Mouse (Mus musculus) embryonic facial prominence, embryonic 11.5 days (tissue): ENCODE results near the gene Fam19a5. TPM values are rescaled to one million over a fixed set of nuclear protein-coding genes. Genes with fewer than 3 reads are reported as not detected.

Source experiments
- ATAC-seq: fragments of 200-750 bp; cut with Nextera tagmentation; replicated peaks from 2 replicates; pipeline ENCODE4 v1.8.0; 2017; ENCODE audit warnings: low read depth; ENCODE audit not compliant: insufficient number of reproducible peaks, low FRiP score, low TSS enrichment
- DNase-seq: peaks from one replicate; pipeline ENCODE4 v3.0.0-alpha.2; 2015; ENCODE audit warnings: low spot score
- H3K27ac ChIP-seq: fragments of 300-500 bp; sonication (generic); replicated peaks from 2 replicates; pipeline ENCODE4 v1.5.1; 2014; ENCODE audit warnings: mild to moderate bottlenecking, low read depth, low read length, control low read depth
- H3K27me3 ChIP-seq: fragments of 300-500 bp; sonication (generic); 2 replicates; pipeline ENCODE4 v1.6.1; 2014; ENCODE audit warnings: mild to moderate bottlenecking, low read length, moderate library complexity, mixed read lengths; ENCODE audit not compliant: control insufficient read depth, insufficient read depth
- H3K36me3 ChIP-seq: fragments of 300-500 bp; sonication (generic); replicated peaks from 2 replicates; pipeline ENCODE4 v1.6.1; 2014; ENCODE audit warnings: low read depth, mild to moderate bottlenecking, low read length, moderate library complexity, mixed read lengths; ENCODE audit not compliant: control insufficient read depth, insufficient read depth
- H3K4me1 ChIP-seq: fragments of 300-500 bp; sonication (generic); 2 replicates; pipeline ENCODE4 v1.6.1; 2014; ENCODE audit warnings: low read length, mixed read lengths; ENCODE audit not compliant: control insufficient read depth, insufficient read depth
- H3K4me2 ChIP-seq: fragments of 300-500 bp; sonication (generic); 2 replicates; pipeline ENCODE4 v1.6.1; 2014; ENCODE audit warnings: low read depth, mild to moderate bottlenecking, control low read depth, low read length, moderate library complexity
- H3K4me3 ChIP-seq: fragments of 300-500 bp; sonication (generic); 2 replicates; pipeline ENCODE4 v1.5.1; 2014; ENCODE audit warnings: low read depth, low read length, control low read depth
- H3K9ac ChIP-seq: fragments of 300-500 bp; sonication (generic); replicated peaks from 2 replicates; pipeline ENCODE4 v1.6.1; 2014; ENCODE audit warnings: mild to moderate bottlenecking, control low read depth, low read length
- H3K9me3 ChIP-seq: fragments of 300-500 bp; sonication (generic); replicated peaks from 2 replicates; pipeline ENCODE4 v1.6.1; 2016; ENCODE audit warnings: mild to moderate bottlenecking, low read length, inconsistent platforms, mixed read lengths; ENCODE audit not compliant: control insufficient read depth
- WGBS: fragments of 180-500 bp; shearing (Covaris S2); extraction: QIAGEN DNeasy Blood & Tissue Kit; methylation state at CpG from one replicate; pipeline ENCODE4 v1.1.7; 2014; 5-methylcytosine and 5-hydroxymethylcytosine counted together
- polyA plus RNA-seq: library from polyadenylated mRNA; unstranded; fragments of >200 nt; fragmentation: Nextera tagmentation; extraction: Ambion mirVana; gene quantifications from 2 replicates; pipeline ENCODE4 v1.2.1, GENCODE M21; 2014

The Fam19a5 gene
- polyA plus RNA-seq, 1 experiment from 2014 or later: 3.6 TPM

DNA sequence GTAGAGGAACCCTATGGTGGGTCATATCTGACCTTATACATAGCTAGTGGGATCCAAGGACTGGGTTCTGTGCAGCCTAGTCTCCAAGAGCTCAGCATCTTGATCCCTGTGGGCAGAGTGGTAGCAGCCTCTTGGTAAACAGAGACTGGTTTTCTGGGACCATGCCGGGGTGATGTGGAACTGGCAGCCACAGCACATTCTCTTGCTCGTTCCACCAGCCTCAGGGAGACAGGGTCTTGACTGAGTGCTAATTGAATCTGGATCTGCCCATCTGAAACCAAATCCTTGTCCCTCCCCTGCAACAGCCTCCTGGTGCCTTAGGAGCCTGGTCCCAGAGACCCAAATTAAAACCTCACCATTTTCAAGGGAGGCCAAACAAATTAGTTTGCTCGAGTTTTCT, 138.3 kb downstream of the Fam19a5 start:
- Histone ChIP-seq H3K4me2 (no peak overlapping the region), H3K9me3 (no peaks in the 10 kb centered on the region), H3K27ac (no peak overlapping the region), H3K36me3 (no peaks in the 10 kb centered on the region), H3K27me3 (no peaks in the 10 kb centered on the region), H3K4me1 (no peaks in the 10 kb centered on the region), H3K4me3 (no peak overlapping the region), H3K9ac (no peak overlapping the region)
- 55% methylated on average over 3 of the region's 3 CpGs for WGBS
- DNase-seq: no peak
- no peak for ATAC-seq

DNA sequence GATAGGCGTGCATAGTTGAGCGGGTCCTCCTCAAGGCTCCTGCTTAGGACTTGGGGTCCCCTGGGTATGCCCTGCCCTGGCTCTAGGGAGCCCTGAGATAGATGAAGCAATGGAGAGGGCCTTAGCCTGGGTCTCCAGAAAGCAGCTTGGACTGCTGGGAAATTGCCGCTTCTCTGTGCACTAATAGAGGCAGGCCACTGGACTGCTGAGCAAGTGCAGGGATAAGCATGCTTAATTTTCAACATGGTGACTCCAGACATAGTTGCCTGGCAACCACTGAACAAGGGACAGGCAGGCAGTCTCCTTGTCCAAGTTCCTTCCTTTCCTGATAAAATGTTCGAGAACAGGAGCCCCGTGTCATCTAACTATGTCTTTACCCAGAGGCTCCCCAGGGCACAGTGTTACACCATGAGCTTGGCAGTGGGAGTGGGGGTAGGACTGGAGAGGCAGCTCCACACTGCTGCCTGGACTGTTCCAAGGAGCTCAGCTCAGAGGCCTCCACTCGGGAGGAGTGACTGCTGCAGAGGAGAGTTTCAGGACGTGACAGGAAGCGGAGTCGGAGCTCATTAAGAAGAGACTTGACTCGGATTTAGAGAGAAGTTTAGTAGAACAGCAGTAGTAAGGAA, 142.4 kb downstream of the Fam19a5 start:
- Histone ChIP-seq H3K27ac (no peak overlapping the region), H3K4me3 (no peak overlapping the region), H3K9ac (no peak overlapping the region), H3K4me1 (no peaks in the 10 kb centered on the region), H3K27me3 (no peaks in the 10 kb centered on the region), H3K4me2 (no peak overlapping the region), H3K36me3 (no peaks in the 10 kb centered on the region), H3K9me3 (no peaks in the 10 kb centered on the region)
- ATAC-seq (0 out of 2 replicates have a peak, but pooled peaks have one; percentile 56), DNase-seq (no peak)
- 62% methylated on average over 10 of the region's 10 CpGs for WGBS

DNA sequence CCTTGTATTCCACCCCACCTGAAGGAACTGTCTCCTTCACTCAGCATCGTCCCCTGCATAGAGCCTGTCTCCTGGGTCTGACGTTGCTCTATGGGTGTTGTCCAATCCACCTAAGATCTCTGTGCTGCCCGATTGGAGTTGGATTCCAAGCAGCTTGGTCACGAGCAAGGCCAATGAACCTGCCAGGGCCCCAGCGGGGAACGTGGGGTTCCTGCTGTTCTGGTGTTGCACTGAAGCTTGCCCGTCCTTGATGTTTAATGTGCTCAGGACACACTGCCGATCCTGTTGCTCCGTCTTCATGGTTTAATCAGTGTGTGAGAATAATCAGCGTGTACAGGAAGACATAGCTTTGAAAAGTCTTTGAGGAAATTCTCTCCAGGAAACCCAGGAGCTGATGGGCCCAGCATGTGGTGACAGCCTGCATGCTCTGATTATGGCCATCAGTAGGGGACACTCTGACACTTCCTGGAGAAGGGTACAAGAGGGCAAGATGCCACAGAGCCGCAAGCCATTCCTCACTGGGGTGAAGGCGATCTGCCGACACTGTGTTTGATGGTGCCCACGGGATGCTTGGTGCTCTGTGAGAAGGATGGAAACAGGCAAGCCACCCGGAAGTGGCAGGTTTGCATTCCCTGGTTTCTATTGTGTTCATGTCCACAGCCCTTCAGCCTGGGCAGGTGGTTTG, 147.3 kb downstream of the Fam19a5 start:
- Histone ChIP-seq H3K4me2 (no peak overlapping the region), H3K4me3 (no peak overlapping the region), H3K4me1 (no peaks in the 10 kb centered on the region), H3K36me3 (no peaks in the 10 kb centered on the region), H3K27ac (no peak overlapping the region), H3K9ac (no peak overlapping the region), H3K9me3 (no peaks in the 10 kb centered on the region), H3K27me3 (no peaks in the 10 kb centered on the region)
- WGBS: 77% methylated on average over 15 of the region's 15 CpGs
- DNase-seq (no peak), ATAC-seq (no peak)

DNA sequence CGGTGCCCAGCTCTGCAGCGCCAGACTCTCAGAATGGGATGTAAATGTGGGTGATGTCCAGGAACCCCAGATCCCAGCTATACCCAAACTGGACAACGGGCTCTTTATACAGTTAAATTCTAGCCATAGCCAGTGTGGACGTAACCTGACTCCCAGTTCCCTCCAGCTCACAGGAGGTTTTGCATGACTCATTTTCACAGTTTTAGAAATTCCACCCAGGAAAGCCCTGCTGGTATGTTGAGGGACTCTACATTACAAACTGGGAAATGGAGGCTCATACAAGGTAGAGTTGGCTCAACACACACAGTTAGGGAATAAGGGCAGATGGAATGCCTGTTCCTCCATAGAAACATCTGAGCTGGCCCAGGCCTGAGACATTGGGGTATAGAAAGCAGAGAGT, 147.9 kb downstream of the Fam19a5 start:
- Histone ChIP-seq H3K4me1 (no peaks in the 10 kb centered on the region), H3K4me2 (no peak overlapping the region), H3K4me3 (no peak overlapping the region), H3K36me3 (no peaks in the 10 kb centered on the region), H3K27me3 (no peaks in the 10 kb centered on the region), H3K9ac (no peak overlapping the region), H3K9me3 (no peaks in the 10 kb centered on the region), H3K27ac (no peak overlapping the region)
- ATAC-seq (no peak), DNase-seq (no peak)
- WGBS: 89% methylated on average over 4 of the region's 4 CpGs

- no peaks in the 10 kb centered on the region for H3K36me3 ChIP-seq
- H3K4me3 ChIP-seq: no peak overlapping the region
- no peak overlapping the region for H3K27ac ChIP-seq
- no peaks in the 10 kb centered on the region for H3K27me3 ChIP-seq
- no peaks in the 10 kb centered on the region for H3K9me3 ChIP-seq
- no peak overlapping the region for H3K4me2 ChIP-seq
- no peak overlapping the region for H3K9ac ChIP-seq
- ATAC-seq (0 out of 2 replicates have a peak, but pooled peaks have one; percentile 18), DNase-seq (no peak)
- 92% methylated on average over 7 of the region's 7 CpGs for WGBS
- H3K4me1 ChIP-seq: no peaks in the 10 kb centered on the region
Measured at GRCm38 (mm10) chr15:87692394-87692793, 148.3 kb downstream of the Fam19a5 start.

GRCm38 (mm10) chr15:87692865-87693513, 148.9 kb downstream of the Fam19a5 start:
- Histone ChIP-seq H3K9me3 (no peaks in the 10 kb centered on the region), H3K4me1 (no peaks in the 10 kb centered on the region), H3K27ac (no peak overlapping the region), H3K27me3 (no peaks in the 10 kb centered on the region), H3K9ac (no peak overlapping the region), H3K36me3 (no peaks in the 10 kb centered on the region), H3K4me3 (no peak overlapping the region), H3K4me2 (no peak overlapping the region)
- 73% methylated on average over 4 of the region's 4 CpGs for WGBS
- ATAC-seq: no peak
- DNase-seq: no peak

GRCm38 (mm10) chr15:87697433-87697996, 153.4 kb downstream of the Fam19a5 start:
- Histone ChIP-seq H3K4me1 (no peaks in the 10 kb centered on the region), H3K4me2 (no peak overlapping the region), H3K9me3 (no peaks in the 10 kb centered on the region), H3K27me3 (no peaks in the 10 kb centered on the region), H3K4me3 (no peak overlapping the region), H3K9ac (no peak overlapping the region), H3K36me3 (no peaks in the 10 kb centered on the region), H3K27ac (no peak overlapping the region)
- no peak for ATAC-seq
- DNase-seq: no peak
- 81% methylated on average over 13 of the region's 13 CpGs for WGBS
